Mouse (Mus musculus): ENCODE results near the gene Nanos3. TPM values are rescaled to one million over a fixed set of nuclear protein-coding genes. Genes with fewer than 3 reads are reported as not detected.

Gene Nanos3
- polyA plus RNA-seq (2012; ENCODE audit: insufficient read depth, insufficient read length, low replicate concordance, missing spikeins): not detected in 2 replicates

DNA sequence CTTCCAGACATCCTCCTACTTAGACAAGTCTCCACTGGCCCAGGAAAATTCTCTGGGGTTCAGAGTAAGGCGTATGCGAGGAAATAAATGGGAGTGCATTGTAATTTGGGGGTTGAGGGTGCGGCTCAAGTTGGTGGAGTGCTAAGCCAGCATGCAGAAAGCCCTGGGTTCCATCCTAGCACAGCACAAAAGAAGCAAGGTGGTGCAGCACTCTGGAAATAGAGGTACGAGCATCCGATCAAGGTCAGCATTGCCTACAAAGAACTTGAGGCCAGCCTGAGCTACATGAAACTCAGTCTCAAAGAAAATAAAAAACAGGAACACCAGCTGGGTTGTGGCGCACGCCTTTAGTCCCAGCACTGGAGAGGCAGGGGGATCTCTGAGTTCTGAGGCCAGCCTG, at the start of gene Nanos3:
Gene Nanos3, minus strand, starts transcription at position 101 of the 400 bp plus-strand sequence.
- TF ChIP-seq CTCF (IDR thresholded peaks at IDR 0.05; ENCODE audit: insufficient read depth, low read depth, low read length) (no peak), POLR2A (IDR thresholded peaks at IDR 0.05; ENCODE audit: insufficient read depth, low read depth, low read length) (no peak)
- no peak within 1 kb of the TSS for H3K27ac ChIP-seq (ENCODE audit: insufficient read depth, low read depth, low read length)
- 97% methylated on average over 7 of the region's 7 CpGs for WGBS
- H3K4me3 ChIP-seq (ENCODE audit: insufficient read depth, low read depth, low read length): peak within 1 kb of the TSS; percentile 91
- H3K4me1 ChIP-seq (ENCODE audit: control insufficient read depth, insufficient read depth, low read length): peaks cover 24% of the 10 kb centered on the region

DNA sequence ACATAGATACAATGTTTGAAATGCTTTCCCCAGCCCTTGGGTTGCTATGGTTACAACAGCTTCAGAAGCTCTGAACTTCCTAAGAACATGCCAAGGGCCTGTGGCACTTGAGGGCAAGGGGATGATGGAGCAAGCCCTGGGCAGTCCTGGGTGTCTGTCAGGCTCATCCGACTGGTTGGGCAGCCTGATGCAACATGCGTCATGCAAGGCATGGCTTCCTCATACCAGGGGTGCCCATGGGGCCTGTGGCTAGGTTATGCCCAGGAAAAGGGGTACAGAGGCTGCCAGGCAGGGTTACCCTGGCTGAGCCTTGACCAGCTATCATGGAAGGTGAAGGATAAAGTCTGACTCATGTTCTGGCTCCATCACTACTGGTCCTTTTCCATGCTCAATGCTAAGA, 48.0 kb upstream of the Nanos3 start:
- H3K4me1 ChIP-seq (ENCODE audit: control insufficient read depth, insufficient read depth, low read length): peaks cover 14% of the 10 kb centered on the region
- H3K27ac ChIP-seq (ENCODE audit: insufficient read depth, low read depth, low read length): no peak overlapping the region
- TF ChIP-seq POLR2A (IDR thresholded peaks at IDR 0.05; ENCODE audit: insufficient read depth, low read depth, low read length) (no peak), CTCF (IDR thresholded peaks at IDR 0.05; ENCODE audit: insufficient read depth, low read depth, low read length) (no peak)
- H3K4me3 ChIP-seq (ENCODE audit: insufficient read depth, low read depth, low read length): no peak overlapping the region
- WGBS: 95% methylated on average over 2 of the region's 2 CpGs

- Histone ChIP-seq H3K27ac (ENCODE audit: insufficient read depth, low read depth, low read length) (no peak overlapping the region), H3K4me1 (ENCODE audit: control insufficient read depth, insufficient read depth, low read length) (peaks cover 9% of the 10 kb centered on the region), H3K4me3 (ENCODE audit: insufficient read depth, low read depth, low read length) (no peak overlapping the region)
- 80% methylated on average over 17 of the region's 17 CpGs for WGBS
- TF ChIP-seq POLR2A (IDR thresholded peaks at IDR 0.05; ENCODE audit: insufficient read depth, low read depth, low read length) (no peak), CTCF (IDR thresholded peaks at IDR 0.05; ENCODE audit: insufficient read depth, low read depth, low read length) (no peak)
Measured at GRCm38 (mm10) chr8:84230735-84231134, 45.7 kb upstream of the Nanos3 start.

- Histone ChIP-seq H3K27ac (ENCODE audit: insufficient read depth, low read depth, low read length) (no peak overlapping the region), H3K4me3 (ENCODE audit: insufficient read depth, low read depth, low read length) (no peak overlapping the region), H3K4me1 (ENCODE audit: control insufficient read depth, insufficient read depth, low read length) (no peaks in the 10 kb centered on the region)
- 86% methylated on average over 21 of the region's 21 CpGs for WGBS
- TF ChIP-seq POLR2A (IDR thresholded peaks at IDR 0.05; ENCODE audit: insufficient read depth, low read depth, low read length) (no peak), CTCF (IDR thresholded peaks at IDR 0.05; ENCODE audit: insufficient read depth, low read depth, low read length) (no peak)
Measured at GRCm38 (mm10) chr8:84223322-84224029, 38.5 kb upstream of the Nanos3 start.

GRCm38 (mm10) chr8:84222566-84223165, 37.6 kb upstream of the Nanos3 start:
- no peaks in the 10 kb centered on the region for H3K4me1 ChIP-seq (ENCODE audit: control insufficient read depth, insufficient read depth, low read length)
- 94% methylated on average over 9 of the region's 9 CpGs for WGBS
- H3K27ac ChIP-seq (ENCODE audit: insufficient read depth, low read depth, low read length): no peak overlapping the region
- no peak overlapping the region for H3K4me3 ChIP-seq (ENCODE audit: insufficient read depth, low read depth, low read length)
- TF ChIP-seq CTCF (IDR thresholded peaks at IDR 0.05; ENCODE audit: insufficient read depth, low read depth, low read length) (no peak), POLR2A (IDR thresholded peaks at IDR 0.05; ENCODE audit: insufficient read depth, low read depth, low read length) (no peak)

DNA sequence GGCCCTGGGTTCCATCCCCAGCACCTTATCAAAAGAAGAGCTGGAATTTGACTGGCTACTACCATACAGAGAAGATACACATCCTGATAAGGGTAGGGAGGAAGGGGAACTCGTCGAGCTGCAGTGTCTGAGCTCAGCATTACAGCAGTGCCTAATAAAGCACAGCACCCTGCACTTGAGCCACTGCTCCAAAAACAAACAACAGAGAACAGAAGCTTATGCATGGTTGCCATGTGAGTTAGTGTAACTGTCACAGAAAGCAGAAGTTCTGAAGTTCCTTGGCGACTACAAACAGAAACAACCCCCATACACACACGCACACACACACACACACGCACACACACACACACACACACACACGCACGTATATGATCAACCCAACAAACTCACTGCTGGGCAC, 35.1 kb upstream of the Nanos3 start:
- no peaks in the 10 kb centered on the region for H3K4me1 ChIP-seq (ENCODE audit: control insufficient read depth, insufficient read depth, low read length)
- H3K4me3 ChIP-seq (ENCODE audit: insufficient read depth, low read depth, low read length): no peak overlapping the region
- TF ChIP-seq CTCF (IDR thresholded peaks at IDR 0.05; ENCODE audit: insufficient read depth, low read depth, low read length): no peak
- no peak for TF ChIP-seq POLR2A (IDR thresholded peaks at IDR 0.05; ENCODE audit: insufficient read depth, low read depth, low read length)
- 76% methylated on average over 7 of the region's 7 CpGs for WGBS
- no peak overlapping the region for H3K27ac ChIP-seq (ENCODE audit: insufficient read depth, low read depth, low read length)

- TF ChIP-seq CTCF (IDR thresholded peaks at IDR 0.05; ENCODE audit: insufficient read depth, low read depth, low read length): no peak
- TF ChIP-seq POLR2A (IDR thresholded peaks at IDR 0.05; ENCODE audit: insufficient read depth, low read depth, low read length): no peak
- 84% methylated on average over 5 of the region's 5 CpGs for WGBS
- Histone ChIP-seq H3K4me1 (ENCODE audit: control insufficient read depth, insufficient read depth, low read length) (no peaks in the 10 kb centered on the region), H3K4me3 (ENCODE audit: insufficient read depth, low read depth, low read length) (no peak overlapping the region), H3K27ac (ENCODE audit: insufficient read depth, low read depth, low read length) (no peak overlapping the region)
Measured at GRCm38 (mm10) chr8:84218143-84218542, 33.1 kb upstream of the Nanos3 start.

DNA sequence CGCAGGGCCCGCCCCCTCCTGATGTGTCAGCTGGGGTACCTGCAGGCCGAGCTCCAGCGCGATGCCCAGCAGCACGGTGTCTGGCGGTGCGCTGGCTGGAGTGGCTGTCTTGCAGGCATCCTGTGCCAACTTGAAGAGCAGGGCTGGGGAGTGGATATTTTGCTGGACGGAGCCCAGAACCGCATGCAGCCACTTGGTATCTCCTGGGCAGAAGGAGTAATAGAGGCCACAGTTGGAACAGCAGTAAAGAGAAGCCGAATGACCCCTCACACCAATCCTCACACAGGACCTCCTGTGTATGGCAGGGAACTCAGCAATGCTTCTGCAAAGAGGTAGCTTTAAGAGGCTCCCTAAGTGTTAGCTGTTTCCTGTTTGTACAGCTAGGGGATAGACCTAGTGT, 32.2 kb upstream of the Nanos3 start:
- Histone ChIP-seq H3K4me1 (ENCODE audit: control insufficient read depth, insufficient read depth, low read length) (no peaks in the 10 kb centered on the region), H3K27ac (ENCODE audit: insufficient read depth, low read depth, low read length) (no peak overlapping the region), H3K4me3 (ENCODE audit: insufficient read depth, low read depth, low read length) (no peak overlapping the region)
- 94% methylated on average over 11 of the region's 11 CpGs for WGBS
- no peak for TF ChIP-seq CTCF (IDR thresholded peaks at IDR 0.05; ENCODE audit: insufficient read depth, low read depth, low read length)
- no peak for TF ChIP-seq POLR2A (IDR thresholded peaks at IDR 0.05; ENCODE audit: insufficient read depth, low read depth, low read length)

- WGBS: 90% methylated on average over 4 of the region's 4 CpGs
- TF ChIP-seq POLR2A (IDR thresholded peaks at IDR 0.05; ENCODE audit: insufficient read depth, low read depth, low read length) (no peak), CTCF (IDR thresholded peaks at IDR 0.05; ENCODE audit: insufficient read depth, low read depth, low read length) (no peak)
- H3K27ac ChIP-seq (ENCODE audit: insufficient read depth, low read depth, low read length): no peak overlapping the region
- H3K4me3 ChIP-seq (ENCODE audit: insufficient read depth, low read depth, low read length): no peak overlapping the region
- H3K4me1 ChIP-seq (ENCODE audit: control insufficient read depth, insufficient read depth, low read length): peaks cover 18% of the 10 kb centered on the region
Measured at GRCm38 (mm10) chr8:84213277-84213676, 28.3 kb upstream of the Nanos3 start.
